Mouse (Mus musculus): Measurements from ENCODE around the gene Ipo7.

GRCm38 (mm10) chr7:110063731-110064130, 45.7 kb downstream of the Ipo7 start:
- TF ChIP-seq POLR2A (IDR thresholded peaks at IDR 0.05; ENCODE audit: control insufficient read depth, extremely low read depth, insufficient read depth, low read length, poor library complexity) (no peak), CTCF (IDR thresholded peaks at IDR 0.05; ENCODE audit: borderline replicate concordance, control insufficient read depth, extremely low read depth, insufficient read depth, low read length, poor library complexity) (no peak)
